Mouse (Mus musculus): Measurements from ENCODE around the gene Tnfrsf21. TPM values are rescaled to one million over a fixed set of nuclear protein-coding genes. Genes with fewer than 3 reads are reported as not detected.

Gene Tnfrsf21
- polyA plus RNA-seq, 1 experiment = 2.6 TPM

DNA sequence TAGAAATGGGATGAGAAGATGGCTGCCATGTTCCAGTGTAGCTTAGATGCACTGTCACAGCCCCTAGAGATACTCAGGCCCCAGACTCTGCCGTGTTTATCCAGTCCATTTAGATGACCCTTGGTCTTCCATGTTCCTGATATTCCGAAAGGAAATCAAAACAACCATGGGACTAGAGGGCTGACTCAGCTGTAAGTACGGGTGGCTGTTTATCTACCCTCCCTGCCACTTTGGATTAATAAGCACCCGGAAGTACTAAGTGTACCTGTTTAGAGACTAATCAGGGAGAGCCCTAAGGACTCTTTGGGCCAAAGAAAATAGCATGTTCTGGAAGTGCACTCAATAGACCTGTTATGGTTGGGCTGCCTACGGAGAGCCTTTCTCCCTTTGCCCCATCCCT, 64.9 kb downstream of the Tnfrsf21 start:
- Histone ChIP-seq H3K4me2 (ENCODE audit: low read depth) (no peak overlapping the region), H3K4me3 (no peak overlapping the region), H3ac (ENCODE audit: control insufficient read depth, insufficient read length) (no peak overlapping the region), H3K36me3 (ENCODE audit: control insufficient read depth, insufficient read depth) (no peaks in the 10 kb centered on the region), H3K79me2 (ENCODE audit: control insufficient read depth, insufficient read depth) (no peaks in the 10 kb centered on the region), H3K27me3 (ENCODE audit: control insufficient read depth, insufficient read depth, insufficient read length) (no peaks in the 10 kb centered on the region)
- TF ChIP-seq POLR2AphosphoS2 (IDR thresholded peaks at IDR 0.05; ENCODE audit: insufficient read length, low read depth) (no peak), E2F4 (IDR thresholded peaks at IDR 0.05; ENCODE audit: insufficient read depth) (no peak), MAX (IDR thresholded peaks at IDR 0.05; ENCODE audit: low read depth) (no peak), TCF12 (IDR thresholded peaks at IDR 0.05; ENCODE audit: insufficient read depth, poor library complexity, severe bottlenecking) (no peak), POLR2A (IDR thresholded peaks at IDR 0.05; ENCODE audit: insufficient read length, low read depth) (no peak), SRF (IDR thresholded peaks at IDR 0.05; ENCODE audit: control insufficient read depth, insufficient read length, low read depth) (no peak), MYOG (IDR thresholded peaks at IDR 0.05; ENCODE audit: control insufficient read depth in 1 of 3, insufficient read depth in 1 of 3, insufficient read length in 2 of 3, low read depth in 2 of 3) (no peak)

DNA sequence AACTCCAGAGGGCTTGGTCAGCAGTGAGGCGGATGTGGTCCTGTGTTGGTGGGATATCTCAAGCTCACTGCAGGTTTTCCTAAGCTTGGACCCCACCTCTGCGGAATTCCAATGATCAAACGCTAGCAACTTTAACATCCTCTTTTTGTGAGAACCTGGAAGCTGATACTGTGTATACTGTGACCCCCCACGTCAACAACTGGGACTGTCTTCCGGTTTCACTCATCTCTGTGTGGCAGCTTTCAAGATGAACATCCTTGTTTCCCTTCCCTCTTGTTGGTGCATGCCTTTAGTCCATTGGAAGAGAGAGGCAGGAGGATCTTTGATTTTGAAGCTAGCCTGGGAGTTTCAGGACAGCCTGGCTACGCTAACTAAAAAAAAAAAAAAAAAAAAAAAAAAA, 73.1 kb downstream of the Tnfrsf21 start:
- no peaks in the 10 kb centered on the region for H3K79me2 ChIP-seq (ENCODE audit: control insufficient read depth, insufficient read depth)
- H3K4me3 ChIP-seq = no peak overlapping the region
- TF ChIP-seq MAX (IDR thresholded peaks at IDR 0.05; ENCODE audit: low read depth) = no peak
- no peak for TF ChIP-seq E2F4 (IDR thresholded peaks at IDR 0.05; ENCODE audit: insufficient read depth)
- no peak for TF ChIP-seq TCF3 (IDR thresholded peaks at IDR 0.05; ENCODE audit: insufficient read length, low read depth)
- TF ChIP-seq SRF (IDR thresholded peaks at IDR 0.05; ENCODE audit: control insufficient read depth, insufficient read length, low read depth) = no peak
- no peak for TF ChIP-seq REST (IDR thresholded peaks at IDR 0.05; ENCODE audit: insufficient read depth, insufficient read length)
- TF ChIP-seq CEBPB (IDR thresholded peaks at IDR 0.05; ENCODE audit: insufficient read depth, poor library complexity, severe bottlenecking) = no peak
- no peak for TF ChIP-seq MYOG (IDR thresholded peaks at IDR 0.05; ENCODE audit: control insufficient read depth in 1 of 3, insufficient read depth in 1 of 3, insufficient read length in 2 of 3, low read depth in 2 of 3)
- TF ChIP-seq MYOD1 (IDR thresholded peaks at IDR 0.05; ENCODE audit: control insufficient read depth in 1 of 3, insufficient read length in 2 of 3, low read depth in 2 of 3) = no peak
- TF ChIP-seq USF1 (IDR thresholded peaks at IDR 0.05; ENCODE audit: low read depth) = no peak
- no peak for TF ChIP-seq POLR2A (IDR thresholded peaks at IDR 0.05; ENCODE audit: insufficient read length, low read depth)
- TF ChIP-seq TCF12 (IDR thresholded peaks at IDR 0.05; ENCODE audit: insufficient read depth, poor library complexity, severe bottlenecking) = no peak
- TF ChIP-seq POLR2AphosphoS2 (IDR thresholded peaks at IDR 0.05; ENCODE audit: insufficient read length, low read depth) = no peak
- H3K4me2 ChIP-seq (ENCODE audit: low read depth) = no peak overlapping the region
- H3K36me3 ChIP-seq (ENCODE audit: control insufficient read depth, insufficient read depth) = no peaks in the 10 kb centered on the region
- no peak overlapping the region for H3ac ChIP-seq (ENCODE audit: control insufficient read depth, insufficient read length)
- no peaks in the 10 kb centered on the region for H3K27me3 ChIP-seq (ENCODE audit: control insufficient read depth, insufficient read depth, insufficient read length)

DNA sequence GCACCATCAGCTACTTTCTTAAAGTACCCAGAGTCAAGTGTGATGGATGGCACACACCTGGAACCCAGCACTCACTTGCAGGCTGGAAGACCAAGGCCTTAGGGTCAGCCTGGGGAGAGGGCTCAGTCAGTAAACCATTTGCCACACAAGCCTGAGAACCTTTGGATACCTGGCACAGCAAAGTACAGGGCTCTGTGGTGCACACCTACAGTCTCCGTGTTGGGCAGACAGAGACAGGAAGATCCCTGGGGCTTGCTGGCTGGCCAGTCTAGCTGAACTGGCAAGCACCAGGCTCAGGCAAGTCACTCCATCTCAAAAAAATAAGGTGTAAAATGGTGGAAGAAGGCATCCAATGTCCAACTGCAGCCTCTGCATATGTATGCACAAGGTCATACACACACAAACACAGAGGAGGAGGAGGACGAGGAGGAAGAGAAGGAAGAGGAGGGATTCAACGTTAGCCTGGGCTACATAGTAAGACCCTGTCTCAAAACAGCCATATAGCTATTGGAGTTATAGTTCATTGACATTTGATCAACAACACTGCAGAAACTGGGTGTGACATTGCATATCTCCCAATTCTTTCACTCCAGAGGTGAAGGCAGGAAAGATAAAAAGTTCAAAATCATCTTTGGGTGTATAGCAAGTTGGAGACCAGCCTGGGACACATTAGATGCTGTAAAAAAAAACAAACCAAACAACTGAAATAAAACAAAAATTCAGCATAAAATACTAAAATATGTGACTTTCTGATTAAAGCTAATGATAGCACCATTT, 74.8 kb downstream of the Tnfrsf21 start:
- TF ChIP-seq SRF (IDR thresholded peaks at IDR 0.05; ENCODE audit: control insufficient read depth, insufficient read length, low read depth) (no peak), CEBPB (IDR thresholded peaks at IDR 0.05; ENCODE audit: insufficient read depth, poor library complexity, severe bottlenecking) (no peak), TCF3 (IDR thresholded peaks at IDR 0.05; ENCODE audit: insufficient read length, low read depth) (no peak), MYOD1 (IDR thresholded peaks at IDR 0.05; ENCODE audit: control insufficient read depth in 1 of 3, insufficient read length in 2 of 3, low read depth in 2 of 3) (no peak)

DNA sequence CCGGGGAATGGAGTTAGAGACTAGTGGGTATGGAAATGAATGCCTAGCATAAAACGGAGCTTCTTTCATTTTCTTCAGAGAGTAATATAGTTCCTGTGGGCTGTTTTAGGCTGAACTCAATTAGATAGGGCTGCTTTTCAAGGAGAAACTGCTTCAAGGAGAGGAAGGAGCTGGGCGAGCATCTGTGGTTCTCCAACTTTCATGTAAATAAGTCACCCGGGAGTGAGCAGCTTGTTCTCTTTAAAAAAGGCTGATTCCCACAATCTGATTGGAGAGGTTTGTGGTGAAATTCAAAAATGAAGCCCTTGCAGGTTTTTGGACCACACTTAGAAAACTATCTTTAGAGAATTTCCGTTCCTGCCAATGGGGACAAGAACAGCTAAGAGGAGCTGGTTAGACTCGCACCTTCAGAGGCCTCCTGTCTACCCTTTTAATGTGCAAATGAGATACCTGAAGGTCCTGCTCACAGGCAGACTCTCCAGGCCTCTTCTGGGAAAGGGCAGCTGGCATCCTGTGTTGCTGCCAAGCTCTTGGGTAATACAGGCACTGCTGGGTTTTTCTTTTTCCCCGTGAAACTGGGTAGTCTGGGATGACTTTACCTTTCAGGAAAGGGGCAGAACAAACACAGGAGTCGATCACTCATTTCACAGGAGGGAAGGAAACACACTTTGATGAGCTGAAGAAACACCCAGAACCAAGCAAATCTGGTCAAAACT, 76.1 kb downstream of the Tnfrsf21 start:
- no peaks in the 10 kb centered on the region for H3K27me3 ChIP-seq (ENCODE audit: control insufficient read depth, insufficient read depth, insufficient read length)

More for the DNA sequence above, 74.8 kb downstream of the Tnfrsf21 start:
- H3K36me3 ChIP-seq (ENCODE audit: control insufficient read depth, insufficient read depth) = no peaks in the 10 kb centered on the region
- H3ac ChIP-seq (ENCODE audit: control insufficient read depth, insufficient read length) = no peak overlapping the region
- H3K79me2 ChIP-seq (ENCODE audit: control insufficient read depth, insufficient read depth) = no peaks in the 10 kb centered on the region
- H3K27me3 ChIP-seq (ENCODE audit: control insufficient read depth, insufficient read depth, insufficient read length) = no peaks in the 10 kb centered on the region
- H3K4me3 ChIP-seq = no peak overlapping the region
- no peak overlapping the region for H3K4me2 ChIP-seq (ENCODE audit: low read depth)

DNA sequence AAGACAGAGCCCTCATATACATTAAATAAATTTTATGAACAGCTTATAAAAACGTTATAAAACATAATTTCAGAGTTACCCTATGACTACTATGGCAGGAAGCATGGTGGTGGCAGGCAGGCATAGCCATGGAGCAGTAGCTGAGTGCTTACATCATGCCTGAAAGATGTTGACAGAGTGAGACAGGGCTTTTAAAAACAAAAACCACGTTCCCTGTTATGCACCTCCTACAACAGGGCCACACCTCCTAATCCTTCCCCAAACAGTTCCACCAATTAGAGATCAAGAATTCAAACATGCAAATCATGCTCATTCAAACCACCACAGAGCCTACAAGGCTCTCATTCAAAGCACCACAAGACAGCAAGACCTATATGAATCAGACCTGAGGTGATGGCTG, 77.9 kb downstream of the Tnfrsf21 start:
- Histone ChIP-seq H3K79me2 (ENCODE audit: control insufficient read depth, insufficient read depth) (no peaks in the 10 kb centered on the region), H3K36me3 (ENCODE audit: control insufficient read depth, insufficient read depth) (no peaks in the 10 kb centered on the region), H3K4me2 (ENCODE audit: low read depth) (no peak overlapping the region), H3ac (ENCODE audit: control insufficient read depth, insufficient read length) (no peak overlapping the region), H3K27me3 (ENCODE audit: control insufficient read depth, insufficient read depth, insufficient read length) (no peaks in the 10 kb centered on the region), H3K4me3 (no peak overlapping the region)
- TF ChIP-seq TCF12 (IDR thresholded peaks at IDR 0.05; ENCODE audit: insufficient read depth, poor library complexity, severe bottlenecking) = no peak
- TF ChIP-seq POLR2AphosphoS2 (IDR thresholded peaks at IDR 0.05; ENCODE audit: insufficient read length, low read depth) = no peak
- no peak for TF ChIP-seq POLR2A (IDR thresholded peaks at IDR 0.05; ENCODE audit: insufficient read length, low read depth)
- TF ChIP-seq SRF (IDR thresholded peaks at IDR 0.05; ENCODE audit: control insufficient read depth, insufficient read length, low read depth) = no peak
- TF ChIP-seq TCF3 (IDR thresholded peaks at IDR 0.05; ENCODE audit: insufficient read length, low read depth) = no peak
- TF ChIP-seq MAX (IDR thresholded peaks at IDR 0.05; ENCODE audit: low read depth) = no peak
- TF ChIP-seq E2F4 (IDR thresholded peaks at IDR 0.05; ENCODE audit: insufficient read depth) = no peak
- no peak for TF ChIP-seq MYOG (IDR thresholded peaks at IDR 0.05; ENCODE audit: control insufficient read depth in 1 of 3, insufficient read depth in 1 of 3, insufficient read length in 2 of 3, low read depth in 2 of 3)
- TF ChIP-seq USF1 (IDR thresholded peaks at IDR 0.05; ENCODE audit: low read depth) = no peak
- no peak for TF ChIP-seq CEBPB (IDR thresholded peaks at IDR 0.05; ENCODE audit: insufficient read depth, poor library complexity, severe bottlenecking)
- TF ChIP-seq MYOD1 (IDR thresholded peaks at IDR 0.05; ENCODE audit: control insufficient read depth in 1 of 3, insufficient read length in 2 of 3, low read depth in 2 of 3) = no peak
- no peak for TF ChIP-seq REST (IDR thresholded peaks at IDR 0.05; ENCODE audit: insufficient read depth, insufficient read length)

More for the DNA sequence above, 76.1 kb downstream of the Tnfrsf21 start:
- Histone ChIP-seq H3K79me2 (ENCODE audit: control insufficient read depth, insufficient read depth) (no peaks in the 10 kb centered on the region), H3K4me3 (no peak overlapping the region), H3ac (ENCODE audit: control insufficient read depth, insufficient read length) (no peak overlapping the region), H3K36me3 (ENCODE audit: control insufficient read depth, insufficient read depth) (no peaks in the 10 kb centered on the region), H3K4me2 (ENCODE audit: low read depth) (no peak overlapping the region)
- no peak for TF ChIP-seq MYOD1 (IDR thresholded peaks at IDR 0.05; ENCODE audit: control insufficient read depth in 1 of 3, insufficient read length in 2 of 3, low read depth in 2 of 3)

Measured in myocyte (in vitro differentiated cells).